Mouse (Mus musculus): ENCODE measurements around the gene Npas4. TPM values are rescaled to one million over a fixed set of nuclear protein-coding genes. Genes with fewer than 3 reads are reported as not detected.

Gene Npas4
- total RNA-seq (2023): not detected in 2 replicates

DNA sequence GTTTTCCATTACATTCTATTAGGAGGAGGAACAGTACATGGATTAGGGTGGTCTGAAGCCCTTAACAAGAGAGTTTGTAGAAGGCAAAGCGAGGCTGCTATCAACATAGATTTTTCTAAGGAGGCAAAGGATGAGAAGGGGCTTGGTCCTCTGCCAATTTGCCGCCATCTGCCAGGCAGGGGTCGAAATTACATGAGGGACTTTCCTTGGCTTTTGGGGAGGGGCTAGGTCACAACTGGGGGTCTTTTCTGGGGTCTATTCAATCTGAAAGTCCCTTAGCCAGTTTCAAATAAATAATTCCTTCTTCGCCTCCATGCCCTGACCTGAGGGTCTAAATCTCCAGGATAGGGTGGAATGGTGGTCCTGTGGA is at the start of gene Npas4:
Gene Npas4 (minus strand): TSS at position 61 of the 370 bp plus-strand sequence.

DNA sequence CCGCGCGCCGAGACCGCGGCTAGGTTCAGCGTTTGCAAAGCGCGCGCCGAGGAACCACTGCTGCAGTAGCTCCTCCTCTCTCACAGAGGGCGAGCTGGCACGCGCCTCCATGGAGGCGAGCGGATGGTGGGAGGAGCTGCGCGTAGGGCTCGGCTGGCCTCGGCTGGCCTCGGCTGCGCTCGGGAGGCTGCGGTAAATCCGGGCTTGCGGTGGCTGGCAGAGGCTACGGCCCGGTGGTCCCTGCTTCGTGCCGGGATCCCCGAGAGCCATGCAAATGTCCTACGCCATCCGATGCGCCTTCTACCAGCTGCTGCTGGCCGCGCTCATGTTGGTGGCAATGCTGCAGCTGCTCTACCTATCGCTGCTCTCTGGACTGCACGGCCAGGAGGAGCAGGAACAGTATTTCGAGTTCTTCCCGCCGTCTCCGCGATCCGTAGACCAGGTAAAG is 48.6 kb upstream of the Npas4 start, which contains the start of the genes B4gat1 and AC124502.3:
Gene B4gat1 (plus strand): TSS at position 118 of the 448 bp plus-strand sequence.
Gene AC124502.3 (plus strand): TSS at position 183 of the 448 bp plus-strand sequence.

DNA sequence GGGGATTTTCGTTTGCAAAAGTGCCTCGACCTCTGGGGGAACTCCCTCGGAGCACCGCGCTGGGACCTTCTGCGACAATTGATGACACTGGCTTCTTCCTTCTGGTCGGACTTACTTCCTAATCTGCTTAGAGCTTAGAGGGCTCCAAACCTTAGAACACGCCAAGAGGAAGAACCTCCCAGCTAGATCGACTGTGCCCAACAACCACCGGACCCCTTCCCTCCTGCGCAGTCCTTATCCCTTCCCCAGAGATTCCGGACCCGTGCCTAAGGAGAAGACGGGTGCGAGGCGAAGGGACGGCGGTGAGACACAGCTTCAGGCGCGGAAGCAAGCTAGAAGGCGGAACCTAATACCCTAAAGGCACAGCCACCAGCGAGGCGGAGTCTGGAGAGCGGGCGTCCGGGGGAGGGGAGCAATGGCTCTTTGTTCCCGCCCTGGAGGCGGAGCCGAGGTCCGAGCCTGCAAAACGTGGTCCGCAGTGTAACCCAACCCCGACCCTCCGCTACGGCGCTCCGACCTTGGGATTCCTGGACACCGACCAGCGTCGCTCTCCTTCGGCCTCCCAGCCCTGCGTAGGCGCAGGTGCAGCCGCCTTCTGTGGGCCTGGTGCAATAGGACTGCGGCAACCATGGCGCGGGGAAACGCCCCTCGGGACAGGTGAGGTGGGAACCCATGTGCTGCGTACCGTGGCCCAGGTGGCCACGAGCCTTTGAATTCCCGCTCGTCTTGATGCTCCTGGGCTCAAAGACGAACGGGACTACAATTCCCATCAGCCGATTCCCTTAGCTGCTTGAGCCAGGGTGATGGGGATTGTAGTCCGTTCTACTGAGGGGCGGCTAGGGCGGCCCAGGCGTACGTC is 33.7 kb upstream of the Npas4 start, which contains the start of gene Slc29a2:
Gene Slc29a2 (plus strand): TSS at position 240 of the 859 bp plus-strand sequence.

DNA sequence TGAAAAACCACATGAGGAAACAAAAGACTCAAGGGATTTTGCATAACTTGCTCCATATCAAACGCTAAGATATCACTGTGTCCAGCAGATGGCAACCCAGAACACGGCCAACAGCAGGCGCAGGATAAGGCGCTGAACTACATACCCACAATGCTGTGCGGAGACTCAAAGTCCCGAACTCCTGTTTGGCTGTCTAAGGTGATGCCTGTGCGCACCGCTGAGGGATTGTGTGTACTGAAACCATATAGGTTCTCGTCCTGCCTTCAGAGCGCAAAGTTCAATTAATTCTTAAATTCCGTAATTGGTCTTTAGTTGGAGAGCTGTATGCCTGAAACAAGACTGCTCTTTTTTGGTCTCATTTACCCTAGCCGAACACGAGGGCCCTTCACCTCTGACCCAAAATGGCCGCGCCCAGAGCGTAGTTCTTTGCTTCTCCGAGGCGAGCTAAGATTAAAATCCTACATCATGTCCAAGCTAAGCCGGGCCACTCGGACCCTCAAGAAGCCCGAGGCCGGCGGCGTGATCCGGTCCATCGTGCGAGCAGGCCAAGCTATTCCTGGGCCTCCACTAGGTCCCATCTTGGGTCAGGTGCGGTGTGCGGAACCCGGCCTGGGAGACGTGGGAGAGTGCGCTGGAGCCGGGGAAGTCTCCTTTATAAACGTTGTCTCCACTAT is 28.1 kb downstream of the Npas4 start, which contains the start of gene Mrpl11:
Gene Mrpl11 (plus strand): TSS at position 220 of the 674 bp plus-strand sequence.

DNA sequence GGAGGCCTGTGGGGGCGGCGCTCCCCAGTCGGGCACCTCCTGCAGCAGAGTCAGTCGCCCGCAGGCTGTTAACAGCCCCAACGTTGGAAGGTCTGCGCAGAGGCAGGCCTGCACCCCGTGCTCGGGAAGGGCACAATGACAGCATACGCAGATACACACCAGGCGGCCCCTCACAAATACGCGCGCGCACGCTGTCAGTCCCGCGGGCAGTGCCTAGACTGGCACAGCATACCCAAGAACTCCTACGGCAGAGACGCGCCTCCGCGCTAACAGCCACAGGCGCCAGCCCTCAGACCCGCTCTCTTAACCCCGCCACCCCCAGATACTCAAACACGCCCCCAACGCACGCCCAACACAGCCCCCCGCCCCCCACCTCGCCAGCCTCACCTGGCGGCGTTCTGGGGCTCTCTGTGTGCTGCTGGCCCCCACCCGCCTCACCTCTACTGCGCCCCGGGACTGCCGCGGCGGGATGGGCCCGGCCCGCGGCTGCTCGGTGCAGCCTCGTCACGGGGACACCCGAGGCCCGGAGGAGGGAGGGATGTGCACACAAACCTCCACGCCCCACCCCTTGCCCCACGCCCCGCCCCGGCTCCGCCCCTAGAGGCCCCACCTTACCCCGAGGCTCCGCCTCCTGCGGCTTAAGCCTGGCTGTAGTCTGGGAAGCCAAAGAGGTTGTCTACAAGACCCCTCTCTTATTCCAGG is 47.4 kb downstream of the Npas4 start, which contains the start of gene Peli3:
Gene Peli3 (minus strand): TSS at position 577 of the 702 bp plus-strand sequence.

Other genes starting within 250 kb of the Npas4 start
- 10.2 and 11.6 TPM in 2 replicates for gene Rbm4b, start 233.8 kb downstream of the Npas4 start, total RNA-seq (2023)
- 38.2 and 43.7 TPM in 2 replicates for gene Rbm4, start 196.4 kb downstream of the Npas4 start, total RNA-seq (2023)
- gene Gm21992, start 178.7 kb downstream of the Npas4 start, total RNA-seq (2023): 11.1 and 17.9 TPM in 2 replicates
- 35.2 and 39.3 TPM in 2 replicates for gene Rbm14, start 178.7 kb downstream of the Npas4 start, total RNA-seq (2023)
- gene Ccs, start 151.0 kb downstream of the Npas4 start, total RNA-seq (2023): 8.4 and 9.7 TPM in 2 replicates
- not detected in 2 replicates for gene Ccdc87, start 150.9 kb downstream of the Npas4 start, total RNA-seq (2023)
- 0.92 and 1.1 TPM in 2 replicates for gene Ctsf, start 135.2 kb downstream of the Npas4 start, total RNA-seq (2023)
- gene Actn3, start 112.4 kb downstream of the Npas4 start, total RNA-seq (2023): not detected in 2 replicates
- 2.9 and 5.0 TPM in 2 replicates for gene Zdhhc24, start 111.6 kb downstream of the Npas4 start, total RNA-seq (2023)
- gene Bbs1, start 83.7 kb downstream of the Npas4 start, total RNA-seq (2023): 0.29 TPM in 1 of 2 replicates, not detected in the other
- gene Dpp3, start 62.0 kb downstream of the Npas4 start, total RNA-seq (2023): 49.8 and 60.7 TPM in 2 replicates
- gene Peli3, start 47.2 kb downstream of the Npas4 start, total RNA-seq (2023): not detected in 2 replicates
- 7.8 and 9.4 TPM in 2 replicates for gene Mrpl11, start 28.2 kb downstream of the Npas4 start, total RNA-seq (2023)
- 0.88 and 2.3 TPM in 2 replicates for gene Slc29a2, start 33.5 kb upstream of the Npas4 start, total RNA-seq (2023)
- 3.5 and 3.9 TPM in 2 replicates for gene B4gat1, start 48.5 kb upstream of the Npas4 start, total RNA-seq (2023)
- gene AC124502.3, start 48.6 kb upstream of the Npas4 start, total RNA-seq (2023): 0.32 TPM in 1 of 2 replicates, not detected in the other
- 48.6 and 55.1 TPM in 2 replicates for gene Brms1, start 51.0 kb upstream of the Npas4 start, total RNA-seq (2023)
- 1.6 and 3.1 TPM in 2 replicates for gene Rin1, start 60.2 kb upstream of the Npas4 start, total RNA-seq (2023)
- gene Cd248, start 77.8 kb upstream of the Npas4 start, total RNA-seq (2023): not detected in 2 replicates
- gene Tmem151a, start 95.2 kb upstream of the Npas4 start, total RNA-seq (2023): 0.13 and 0.14 TPM in 2 replicates
- 10.0 and 14.1 TPM in 2 replicates for gene Yif1a, start 98.2 kb upstream of the Npas4 start, total RNA-seq (2023)
- 0.93 and 1.0 TPM in 2 replicates for gene Cnih2, start 108.2 kb upstream of the Npas4 start, total RNA-seq (2023)
- 130 and 138 TPM in 2 replicates for gene Rab1b, start 116.8 kb upstream of the Npas4 start, total RNA-seq (2023)
- 10.9 and 15.3 TPM in 2 replicates for gene Klc2, start 128.2 kb upstream of the Npas4 start, total RNA-seq (2023)